Mouse (Mus musculus) left cerebral cortex, adult 8-10 months (tissue): ENCODE results near the gene Pls3. TPM values are rescaled to one million over a fixed set of nuclear protein-coding genes. Genes with fewer than 3 reads are reported as not detected.

Experiments used
- DNase-seq, 2 experiments: peaks; one replicate each; pipeline ENCODE4 v3.0.0; 2022; ENCODE audit warnings: low spot score in 2 of 2
- total RNA-seq, 4 experiments: library from RNA; stranded (reverse); gene quantifications; 2 replicates each; pipeline ENCODE4 v1.2.4; 2022

Gene Pls3
- 100 to 1,000 TPM; 113 to 130 (median 127) TPM for total RNA-seq

GRCm38 (mm10) chrX:75874332-75875291 is at the start of gene Pls3:
Gene Pls3 (minus strand): TSS chrX:75875182.
- peak; percentile 59 to 81 for DNase-seq

GRCm38 (mm10) chrX:75895716-75896115 is 20.7 kb upstream of the Pls3 start:
- DNase-seq, result no peak

GRCm38 (mm10) chrX:75875566-75875965 is 584 bp upstream of the Pls3 start:
- no peak for DNase-seq

- DNase-seq, result no peak
Measured at GRCm38 (mm10) chrX:75873813-75874212, 1.2 kb downstream of the Pls3 start.

- no peak for DNase-seq
Measured at GRCm38 (mm10) chrX:75873253-75873652, 1.7 kb downstream of the Pls3 start.

- DNase-seq, result no peak
Measured at GRCm38 (mm10) chrX:75871855-75872254, 3.1 kb downstream of the Pls3 start.

- no peak for DNase-seq
Measured at GRCm38 (mm10) chrX:75861715-75862114, 13.3 kb downstream of the Pls3 start.

GRCm38 (mm10) chrX:75854294-75854693 is 20.7 kb downstream of the Pls3 start:
- DNase-seq, result no peak

- DNase-seq, result no peak
Measured at GRCm38 (mm10) chrX:75844290-75844689, 30.7 kb downstream of the Pls3 start.

- DNase-seq, result no peak
Measured at GRCm38 (mm10) chrX:75842835-75843234, 32.1 kb downstream of the Pls3 start.

GRCm38 (mm10) chrX:75842120-75842519 is 32.9 kb downstream of the Pls3 start:
- DNase-seq, result no peak

- no peak for DNase-seq
Measured at GRCm38 (mm10) chrX:75840263-75840662, 34.7 kb downstream of the Pls3 start.

- DNase-seq, result no peak
Measured at GRCm38 (mm10) chrX:75834836-75835235, 40.1 kb downstream of the Pls3 start.

- no peak for DNase-seq
Measured at GRCm38 (mm10) chrX:75834286-75834685, 40.7 kb downstream of the Pls3 start.

- DNase-seq, result no peak
Measured at GRCm38 (mm10) chrX:75833006-75833641, 41.9 kb downstream of the Pls3 start.

GRCm38 (mm10) chrX:75829867-75830255 is 45.1 kb downstream of the Pls3 start:
- no peak for DNase-seq

GRCm38 (mm10) chrX:75829240-75829866 is 45.6 kb downstream of the Pls3 start:
- no peak for DNase-seq

- no peak for DNase-seq
Measured at GRCm38 (mm10) chrX:75818647-75819271, 56.2 kb downstream of the Pls3 start.

- no peak for DNase-seq
Measured at GRCm38 (mm10) chrX:75814958-75815357, 60.0 kb downstream of the Pls3 start.

GRCm38 (mm10) chrX:75814123-75814522 is 60.9 kb downstream of the Pls3 start:
- peak in 1 of 2 experiments; percentile 13 for DNase-seq

- no peak for DNase-seq
Measured at GRCm38 (mm10) chrX:75796583-75796982, 78.4 kb downstream of the Pls3 start.

- DNase-seq, result no peak
Measured at GRCm38 (mm10) chrX:75779796-75780195, 95.2 kb downstream of the Pls3 start.
